Mouse (Mus musculus): ENCODE measurements around the gene Mbd3.

The Mbd3 gene

DNA sequence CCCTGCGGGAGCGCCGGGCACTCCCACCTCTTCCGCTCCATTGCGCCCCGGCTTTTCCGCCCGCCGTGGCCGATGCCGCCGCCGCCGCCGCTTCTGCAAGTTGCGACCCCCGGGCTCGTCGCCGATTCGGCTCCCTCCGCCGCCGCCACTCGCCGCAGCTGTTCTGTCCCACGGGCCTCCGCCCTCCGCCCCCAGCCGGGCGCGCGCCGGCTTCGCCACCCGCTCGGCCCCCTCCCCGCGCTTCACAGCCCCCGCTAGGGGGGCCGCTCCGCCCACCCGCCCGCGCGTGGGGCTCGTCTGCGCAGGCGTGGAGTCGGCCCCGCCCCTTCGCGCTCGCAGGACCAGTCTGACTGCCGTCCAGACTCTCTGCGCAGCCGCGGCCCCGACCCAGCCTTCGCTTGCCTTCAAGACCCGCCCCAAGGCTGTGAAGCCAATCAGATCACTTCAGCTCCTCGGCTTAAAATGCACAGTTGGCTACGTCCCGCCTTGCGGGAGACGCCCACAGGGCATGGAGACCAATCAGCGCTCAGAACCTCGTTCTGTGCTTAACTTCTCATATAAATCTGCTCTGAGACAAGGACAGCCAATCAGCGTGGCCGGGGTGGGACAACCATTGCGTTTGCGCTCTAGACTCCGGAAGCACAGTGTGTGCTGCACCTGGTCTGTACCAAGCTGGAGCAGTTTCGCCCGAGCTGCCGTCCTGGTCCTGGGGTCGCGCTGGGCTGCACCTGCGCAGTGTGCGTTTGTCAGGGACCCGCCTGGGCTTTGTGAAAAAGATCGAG, at the start of gene Mbd3:
Gene Mbd3 (minus strand): TSS at position 360 of the 782 bp plus-strand sequence.
- peak; percentile 98 to 99 for DNase-seq

GRCm38 (mm10) chr10:80445898-80446601, 46.7 kb upstream of the Mbd3 start:
- peak; percentile 84 to 85 for DNase-seq

GRCm38 (mm10) chr10:80445052-80445451, 45.7 kb upstream of the Mbd3 start:
- DNase-seq = no peak

- no peak for DNase-seq
These were observed 45.1 kb upstream of the Mbd3 start for GRCm38 (mm10) chr10:80444339-80445045.

DNA sequence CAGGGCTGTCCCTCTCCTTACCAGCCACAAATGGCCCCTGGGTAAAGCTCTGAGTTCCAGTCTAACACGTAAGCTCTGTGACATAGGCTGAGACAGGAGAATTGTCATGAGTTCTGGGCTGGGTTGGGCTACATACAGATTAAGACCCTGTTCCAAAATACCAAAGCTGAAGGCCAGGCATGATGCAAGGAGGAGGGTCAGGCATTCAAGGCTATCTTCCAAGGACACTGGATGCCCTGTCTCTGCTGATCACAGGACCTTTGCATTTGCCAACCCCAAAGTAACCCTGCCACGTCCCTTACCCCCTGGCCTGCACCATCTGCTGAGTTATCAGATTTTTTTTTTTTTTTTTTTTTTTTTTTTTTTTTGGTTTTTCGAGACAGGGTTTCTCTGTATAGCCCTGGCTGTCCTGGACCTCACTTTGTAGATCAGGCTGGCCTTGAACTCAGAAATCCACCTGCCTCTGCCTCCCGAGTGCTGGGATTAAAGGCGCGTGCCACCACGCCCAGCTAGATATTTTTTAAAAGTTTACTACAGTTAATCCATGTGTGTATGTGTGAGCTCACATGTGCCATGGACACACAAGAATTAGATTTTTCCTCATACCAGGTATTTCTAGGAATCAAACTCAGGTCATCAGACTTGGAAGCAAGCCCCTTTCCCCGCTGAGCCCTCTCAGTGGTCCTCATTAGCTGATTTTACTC, 44.4 kb upstream of the Mbd3 start:
- DNase-seq = no peak

GRCm38 (mm10) chr10:80442989-80443388, 43.6 kb upstream of the Mbd3 start:
- DNase-seq = peak; percentile 63 to 67

- DNase-seq = no peak
These were observed 42.2 kb upstream of the Mbd3 start for GRCm38 (mm10) chr10:80441598-80441997.

- no peak for DNase-seq
These were observed 40.7 kb upstream of the Mbd3 start for GRCm38 (mm10) chr10:80440031-80440430.

DNA sequence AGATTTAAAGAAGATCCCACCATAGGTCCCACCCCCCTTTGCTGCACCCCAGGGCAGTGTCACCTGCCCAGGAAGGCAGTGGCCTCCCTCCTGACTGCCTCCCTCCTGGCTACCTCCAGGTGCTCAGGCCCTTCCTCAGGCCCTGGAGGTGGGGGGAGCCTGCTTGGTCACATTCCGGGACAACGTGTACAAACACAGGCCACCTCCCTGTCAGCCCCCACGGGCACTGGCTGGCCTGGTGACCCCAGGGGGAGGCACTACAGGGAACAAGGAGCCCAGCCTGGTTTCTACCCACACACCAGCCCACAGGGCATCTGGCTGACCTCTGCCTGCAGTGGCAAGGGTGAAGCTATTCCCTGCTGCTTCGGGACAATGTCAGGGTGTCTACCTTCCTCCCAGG, 38.6 kb upstream of the Mbd3 start:
- no peak for DNase-seq

- no peak for DNase-seq
These were observed 36.9 kb upstream of the Mbd3 start for GRCm38 (mm10) chr10:80436276-80436675.

DNA sequence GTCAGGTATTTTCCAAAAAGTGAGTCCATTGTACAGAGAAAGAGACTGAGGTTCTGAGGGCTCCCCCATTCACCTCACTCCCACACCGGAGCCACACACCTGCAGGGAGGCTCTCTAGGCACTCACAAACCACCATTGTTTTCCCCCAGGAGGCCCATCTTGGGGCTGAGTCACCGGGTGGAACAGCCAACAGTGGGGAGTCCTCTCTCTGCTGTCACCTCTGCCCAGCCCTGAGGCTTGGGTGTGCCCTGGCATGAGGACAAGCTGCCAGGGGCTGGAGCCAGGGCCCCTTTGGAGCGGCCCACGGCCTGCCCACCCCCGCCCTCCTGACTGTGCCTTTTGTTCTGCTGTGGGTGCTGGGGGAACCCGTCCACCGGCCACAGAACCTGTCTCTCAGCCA, 36.4 kb upstream of the Mbd3 start:
- no peak for DNase-seq

- DNase-seq = no peak
These were observed 35.5 kb upstream of the Mbd3 start for GRCm38 (mm10) chr10:80434823-80435222.

DNA sequence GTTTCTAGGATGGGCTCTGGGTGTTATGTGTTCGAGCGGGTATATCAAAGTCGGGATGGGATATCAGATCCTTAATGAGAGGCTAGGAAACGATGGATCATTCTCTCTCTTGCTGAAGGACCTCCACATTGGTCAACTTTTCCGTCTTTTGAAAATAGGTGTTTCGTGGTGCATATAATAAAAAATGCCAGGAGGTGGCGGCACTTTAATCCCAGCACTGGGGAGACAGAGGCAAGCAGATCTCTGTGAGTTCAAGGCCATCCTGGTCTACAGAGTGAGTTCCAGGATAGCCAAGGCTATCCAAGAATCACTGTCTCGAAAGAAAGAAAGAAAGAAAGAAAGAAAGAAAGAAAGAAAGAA, 34.9 kb upstream of the Mbd3 start:
- no peak for DNase-seq

GRCm38 (mm10) chr10:80433513-80434232, 34.3 kb upstream of the Mbd3 start, which contains the start of gene Tcf3:
Gene Tcf3 (minus strand): TSS chr10:80433647.
- DNase-seq = peak; percentile 95 to 96

DNA sequence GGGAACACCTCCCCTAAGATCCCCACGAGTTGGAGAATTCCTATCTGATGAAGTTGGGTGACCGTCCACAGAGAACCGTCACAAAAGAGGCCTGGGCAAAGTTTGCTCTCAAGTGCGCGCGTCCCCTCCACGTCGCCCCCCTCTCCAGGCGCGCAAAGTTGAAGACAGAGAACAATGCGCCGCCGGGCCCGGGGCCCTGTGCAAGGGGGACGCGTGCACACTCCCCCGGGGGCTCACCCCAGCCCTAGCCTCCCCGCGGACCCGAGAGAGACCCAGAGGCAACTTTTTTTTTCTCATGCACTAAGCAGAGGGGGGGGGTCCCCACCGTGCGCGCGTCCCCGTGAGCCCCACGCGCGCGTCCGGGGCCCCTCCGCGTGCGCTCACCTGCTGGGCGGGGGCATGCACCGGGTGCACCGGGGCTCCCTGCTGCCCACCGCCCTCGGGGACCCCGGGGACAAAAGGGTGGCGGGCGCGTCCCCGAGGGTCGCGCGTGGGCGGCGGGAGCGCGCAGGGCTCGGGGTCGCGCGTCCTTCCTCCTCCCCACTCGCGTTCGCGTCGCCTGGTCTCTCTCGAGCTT, 33.7 kb upstream of the Mbd3 start:
- peak; percentile 51 to 52 for DNase-seq

DNA sequence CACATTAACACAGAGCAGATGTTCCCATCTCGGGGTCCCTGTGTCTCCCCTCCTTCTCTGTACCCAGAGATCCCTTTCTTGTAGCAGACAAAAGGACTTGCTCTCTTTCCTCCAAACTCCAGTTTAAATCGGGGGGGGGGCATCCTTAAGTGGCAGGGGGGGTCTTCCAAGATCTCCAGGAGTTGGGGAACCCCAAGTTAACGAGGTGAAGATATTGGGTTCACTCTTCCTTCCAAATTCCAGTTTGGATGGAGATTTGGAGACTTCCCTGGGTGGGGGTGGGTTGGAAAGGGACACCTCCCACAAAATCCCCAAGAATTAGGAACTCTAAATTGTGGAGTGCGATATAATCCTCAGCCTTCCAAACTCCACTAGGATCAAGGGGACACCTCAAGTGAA, 33.0 kb upstream of the Mbd3 start:
- no peak for DNase-seq

DNA sequence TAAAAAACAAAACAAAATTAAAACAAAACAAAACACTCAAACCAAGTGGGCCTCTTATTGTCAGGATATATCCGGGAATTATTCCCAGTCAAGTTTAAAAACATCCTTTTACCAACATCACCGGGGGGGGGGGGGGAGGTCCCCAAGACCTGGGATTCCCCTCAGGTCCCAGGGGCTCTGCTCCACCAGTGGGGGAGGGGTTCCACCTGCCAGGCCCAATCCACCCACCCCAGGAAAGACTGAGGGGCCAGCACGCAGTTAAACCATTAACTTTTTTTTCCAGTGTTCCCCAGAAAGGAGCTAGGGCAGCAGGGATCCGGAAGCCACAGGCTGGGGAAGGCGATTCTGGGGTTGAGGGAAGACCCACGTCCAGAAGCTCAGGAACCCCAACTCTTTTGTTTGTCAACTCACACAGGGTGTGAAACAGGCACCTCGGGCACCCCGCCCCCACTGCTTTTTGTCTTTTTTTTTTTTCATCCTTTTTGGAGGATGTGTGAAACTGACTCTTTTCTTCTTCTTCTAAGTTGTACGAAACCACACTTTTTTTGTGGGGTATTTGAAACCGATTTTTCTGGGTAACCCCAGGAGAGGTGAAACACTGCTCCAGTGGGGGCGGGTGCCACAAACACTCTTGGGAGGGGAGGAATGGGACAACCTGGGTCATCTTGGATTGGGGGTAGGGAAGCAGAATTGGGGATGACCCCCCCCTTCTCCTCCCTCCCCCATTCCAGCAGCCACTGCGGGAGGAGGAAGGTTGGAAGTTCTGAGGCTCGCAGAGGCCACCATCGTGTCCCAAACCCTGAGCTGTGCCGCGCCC, 32.4 kb upstream of the Mbd3 start:
- DNase-seq = peak; percentile 50 to 56

DNA sequence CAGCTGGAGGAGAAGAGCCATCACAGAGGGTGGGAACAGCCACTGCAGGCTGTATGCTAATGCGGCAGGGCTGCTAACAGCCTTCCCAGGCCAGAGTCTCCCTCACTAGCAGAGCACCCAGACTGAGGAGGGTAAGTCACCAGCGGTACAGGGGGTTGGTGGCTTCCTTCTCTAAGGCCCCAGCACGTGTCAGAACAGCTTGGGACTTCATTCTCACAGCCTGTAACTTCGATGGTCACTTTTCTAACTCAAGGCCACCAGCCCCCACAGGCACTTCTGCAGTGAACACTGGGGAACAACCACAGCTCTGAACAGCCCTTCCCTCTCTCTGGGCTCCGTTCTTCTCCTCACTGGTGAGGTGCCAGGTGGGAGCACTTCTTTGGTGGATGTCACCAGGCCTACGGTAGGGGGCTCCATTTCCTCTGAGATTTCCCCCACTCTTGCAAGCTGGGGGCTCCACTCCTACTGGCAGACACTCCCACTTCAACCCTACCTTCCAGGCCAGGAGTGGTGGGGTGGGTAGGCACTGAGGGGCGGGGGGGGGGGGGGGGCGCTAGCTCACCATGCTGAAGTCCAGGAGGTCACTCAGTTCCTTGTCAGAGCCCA, 31.1 kb upstream of the Mbd3 start:
- peak in 1 of 2 experiments; percentile 27 for DNase-seq

- DNase-seq = peak; percentile 52 to 63
These were observed 30.4 kb upstream of the Mbd3 start for GRCm38 (mm10) chr10:80429800-80430199.

DNA sequence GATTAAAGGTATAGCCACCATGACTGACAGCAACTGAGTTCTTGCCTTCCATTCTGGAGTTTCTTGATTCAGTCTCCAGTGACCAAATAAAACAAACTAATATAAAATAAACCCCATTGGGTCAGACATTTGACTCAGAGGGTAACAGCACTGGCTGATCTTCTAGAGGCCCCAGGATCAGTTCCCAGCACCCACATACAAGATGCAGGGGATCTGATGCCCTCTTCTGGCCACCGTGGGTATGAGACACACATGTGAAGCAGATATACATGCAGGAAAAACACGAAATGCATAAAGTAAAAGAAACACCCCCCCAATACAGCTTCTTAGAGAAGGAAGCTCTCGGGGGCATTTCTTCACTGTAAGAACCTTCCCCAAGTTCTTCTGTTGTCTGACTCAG, 25.7 kb upstream of the Mbd3 start:
- no peak for DNase-seq

DNA sequence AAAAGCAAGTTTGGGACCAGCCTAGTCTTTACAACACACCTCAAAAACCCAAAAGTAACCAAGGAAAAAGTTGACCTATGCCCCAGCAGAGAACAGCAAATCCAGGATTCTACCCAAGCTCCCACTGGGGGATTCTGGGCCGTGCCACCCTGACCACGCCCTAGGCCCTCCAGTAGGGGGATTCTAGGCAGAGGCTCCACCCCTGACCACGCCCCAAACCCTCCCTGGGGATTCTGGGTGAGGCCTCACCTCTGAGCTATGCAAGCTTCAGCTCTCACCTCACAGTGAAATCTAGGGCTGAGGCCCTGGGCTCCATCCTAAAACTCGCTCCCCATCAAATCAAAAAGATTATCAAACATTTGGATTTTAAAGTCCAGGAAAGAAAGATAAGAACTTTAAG, 24.2 kb upstream of the Mbd3 start:
- peak; percentile 74 to 82 for DNase-seq

Measured in B cell, adult 2 months (primary cell).